Mouse (Mus musculus) activated CD4-positive, CD25-positive, alpha-beta regulatory T cell, adult 4 months (primary cell): ENCODE data around the gene Zfp358. TPM values are rescaled to one million over a fixed set of nuclear protein-coding genes. Genes with fewer than 3 reads are reported as not detected.

Experiments used
- ATAC-seq: one replicate; pipeline ENCODE4 v1.8.0; 2017
- polyA plus RNA-seq, 2 experiments: library from polyadenylated mRNA; unstranded; fragments of 100-300 nt; shearing (Covaris generic); gene quantifications; one replicate each; pipeline ENCODE4 v1.2.1; 2017

Gene Zfp358
- polyA plus RNA-seq, 2 experiments from 2014 or later = 0.97 to 1.0 TPM

DNA sequence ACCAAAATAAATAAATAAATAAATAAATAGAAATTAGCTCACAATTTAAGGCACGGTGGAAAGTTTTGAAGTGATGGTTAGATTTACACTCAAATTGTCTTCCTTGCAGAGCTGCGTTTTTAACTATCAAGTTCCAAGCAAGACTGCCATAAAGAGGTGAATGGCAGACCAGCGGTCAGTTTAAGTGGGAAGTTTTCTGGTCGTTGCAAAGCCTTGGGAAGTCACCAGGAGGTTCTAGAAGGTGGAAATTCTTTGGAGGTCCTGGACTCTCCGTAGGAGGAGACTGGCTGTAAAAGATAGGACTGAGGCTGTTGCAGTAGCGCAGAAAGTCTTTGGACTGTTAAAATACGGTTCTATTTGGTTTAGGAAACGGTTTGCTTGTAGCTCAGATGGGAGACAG, 6.8 kb downstream of the Zfp358 start:
- peak; percentile 14 for ATAC-seq

DNA sequence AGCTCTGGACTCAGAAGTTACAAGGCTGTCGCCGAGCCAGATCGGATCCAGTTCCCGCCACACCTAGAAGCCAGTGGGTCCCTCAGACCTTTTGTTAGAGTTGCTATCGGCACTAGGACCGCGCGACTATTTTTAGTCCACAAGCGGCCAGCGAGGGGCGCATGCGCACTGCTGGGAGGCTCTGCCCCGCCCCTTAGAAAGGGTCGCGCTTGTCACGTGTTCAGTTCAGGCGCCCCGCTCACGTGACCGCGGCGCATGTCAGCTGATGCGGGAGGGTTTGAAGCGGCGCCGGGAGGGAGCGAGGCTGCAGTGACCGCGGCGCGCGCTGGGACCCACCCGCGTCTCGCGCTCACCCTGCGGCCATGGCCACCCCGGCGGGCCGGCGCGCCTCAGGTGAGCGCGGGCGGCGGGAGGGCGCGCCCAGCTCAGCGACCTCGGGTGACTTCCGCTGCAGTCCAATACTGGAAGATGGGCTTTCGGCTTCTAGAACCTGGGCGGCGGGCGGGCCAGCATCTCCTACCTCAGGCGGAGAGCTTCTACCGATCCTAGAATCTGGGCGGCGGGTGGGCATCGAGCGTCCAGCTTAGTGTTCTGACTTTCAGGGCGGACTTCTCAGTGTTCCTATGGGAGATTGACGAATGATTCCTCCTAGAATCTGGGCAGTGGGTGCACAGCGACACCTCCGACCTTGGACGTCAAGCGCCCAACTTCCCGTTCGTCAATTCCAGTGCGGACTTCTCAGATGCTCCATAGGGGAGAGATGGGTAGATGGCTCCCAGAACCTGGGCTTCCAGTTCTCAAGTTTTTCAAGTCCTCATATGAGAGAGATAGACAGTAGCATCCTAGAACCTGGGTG, 7.5 kb downstream of the Zfp358 start, which contains the start of gene Mcoln1:
TSS of gene Mcoln1 (plus strand) at position 223 of the 856 bp plus-strand sequence.
- peak; percentile 86 for ATAC-seq

DNA sequence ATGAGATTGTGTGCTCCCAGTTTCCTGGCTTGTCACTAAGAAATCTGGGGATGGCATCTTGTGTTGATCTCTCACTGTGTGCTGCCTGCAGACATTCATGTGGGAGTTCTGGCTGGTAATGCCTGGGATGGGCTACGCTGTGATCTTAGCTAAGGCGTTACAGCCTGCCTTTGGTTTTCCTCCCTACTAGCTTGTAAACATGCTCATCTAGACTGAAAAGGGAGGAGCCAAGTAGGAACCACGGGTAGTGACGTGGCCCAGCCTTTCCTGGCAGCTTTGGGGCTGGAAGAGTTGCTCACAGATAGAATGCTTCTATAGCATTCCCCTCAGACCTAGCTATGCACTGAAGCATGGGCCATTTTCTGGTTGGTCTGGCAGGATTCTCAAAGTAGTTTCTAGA, 9.3 kb downstream of the Zfp358 start:
- no peak for ATAC-seq

DNA sequence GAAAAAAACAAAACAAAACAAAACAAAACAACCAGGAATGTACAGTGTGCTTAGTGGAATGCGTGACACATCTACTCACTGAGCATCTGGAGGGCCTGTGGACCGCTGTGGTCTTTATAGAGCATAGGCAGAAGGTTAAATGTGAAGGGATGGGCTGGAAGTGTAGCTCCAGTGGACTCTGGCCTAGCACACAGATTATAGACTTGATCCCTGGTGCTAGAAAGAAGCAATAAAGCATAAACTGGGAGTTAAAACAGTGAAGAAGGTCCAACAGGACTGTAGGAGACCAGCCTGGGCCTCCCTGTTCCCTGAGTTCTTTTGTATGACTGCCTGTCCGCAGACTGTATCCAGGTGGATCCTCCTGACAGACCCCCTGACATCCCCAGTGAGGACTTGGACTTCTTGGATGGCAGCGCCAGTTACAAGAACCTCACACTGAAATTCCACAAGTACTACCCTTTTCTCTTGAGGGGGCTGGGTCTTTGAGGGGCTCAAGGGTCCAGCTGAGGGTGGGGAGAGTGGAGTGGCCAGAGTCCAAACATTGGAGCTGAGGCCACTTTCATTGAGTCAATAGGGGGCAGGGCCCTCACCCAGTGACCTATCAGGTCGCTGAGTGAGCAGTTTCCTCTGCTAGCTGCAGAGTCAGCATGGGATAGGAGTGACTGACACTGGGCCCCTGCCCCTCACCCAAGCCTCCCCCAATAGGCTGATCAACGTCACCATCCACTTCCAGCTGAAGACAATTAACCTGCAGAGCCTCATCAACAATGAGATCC, 15.2 kb downstream of the Zfp358 start:
- no peak for ATAC-seq

DNA sequence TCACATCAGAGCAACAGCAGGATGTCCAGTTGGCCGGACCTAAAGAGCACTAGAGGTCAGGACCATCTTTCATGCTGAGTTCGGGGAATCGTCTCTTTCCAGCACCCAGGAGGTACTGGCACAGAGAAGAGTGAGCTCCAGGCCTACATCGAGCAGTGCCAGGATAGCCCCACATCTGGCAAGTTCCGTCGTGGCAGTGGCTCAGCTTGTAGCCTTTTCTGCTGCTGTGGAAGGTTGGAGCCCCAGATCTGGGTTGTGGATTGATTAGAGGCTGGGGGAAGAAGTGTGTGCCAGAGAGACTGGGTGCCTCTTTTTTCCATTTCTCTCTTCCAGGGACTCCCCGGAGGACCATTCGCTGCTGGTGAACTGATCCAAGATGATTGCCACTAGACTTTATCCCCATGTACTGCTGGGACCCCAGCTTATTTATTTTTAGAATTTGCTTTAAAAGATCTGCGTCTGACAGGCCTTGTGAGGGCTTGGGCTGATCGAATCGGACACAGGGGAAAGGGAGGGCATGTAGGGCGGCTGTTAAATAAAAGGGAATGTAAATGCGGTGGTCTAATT, 21.8 kb downstream of the Zfp358 start:
- no peak for ATAC-seq

DNA sequence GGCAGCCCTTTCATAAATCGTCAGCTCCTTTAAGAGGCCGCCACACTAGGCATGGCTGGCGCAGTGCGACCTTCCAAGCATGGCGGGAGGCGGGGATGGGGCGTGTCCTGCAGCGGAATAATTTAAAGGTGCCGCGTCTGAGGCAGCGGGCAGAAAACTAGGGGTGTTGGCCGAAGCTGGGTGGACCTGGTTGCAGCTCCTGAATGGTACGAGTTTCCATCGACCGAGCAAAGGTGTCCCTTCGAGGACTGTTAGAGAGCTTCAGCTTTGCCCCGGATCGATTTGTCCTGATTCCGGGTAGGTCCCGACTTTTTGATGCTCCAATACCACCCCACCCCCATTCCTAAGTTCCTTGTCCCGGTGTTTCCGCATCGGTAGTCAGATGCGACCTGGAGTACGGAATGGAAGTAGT, 22.3 kb downstream of the Zfp358 start, which contains the start of gene Pnpla6:
TSS of gene Pnpla6 (plus strand) at position 125 of the 412 bp plus-strand sequence.
- ATAC-seq = peak; percentile 65

DNA sequence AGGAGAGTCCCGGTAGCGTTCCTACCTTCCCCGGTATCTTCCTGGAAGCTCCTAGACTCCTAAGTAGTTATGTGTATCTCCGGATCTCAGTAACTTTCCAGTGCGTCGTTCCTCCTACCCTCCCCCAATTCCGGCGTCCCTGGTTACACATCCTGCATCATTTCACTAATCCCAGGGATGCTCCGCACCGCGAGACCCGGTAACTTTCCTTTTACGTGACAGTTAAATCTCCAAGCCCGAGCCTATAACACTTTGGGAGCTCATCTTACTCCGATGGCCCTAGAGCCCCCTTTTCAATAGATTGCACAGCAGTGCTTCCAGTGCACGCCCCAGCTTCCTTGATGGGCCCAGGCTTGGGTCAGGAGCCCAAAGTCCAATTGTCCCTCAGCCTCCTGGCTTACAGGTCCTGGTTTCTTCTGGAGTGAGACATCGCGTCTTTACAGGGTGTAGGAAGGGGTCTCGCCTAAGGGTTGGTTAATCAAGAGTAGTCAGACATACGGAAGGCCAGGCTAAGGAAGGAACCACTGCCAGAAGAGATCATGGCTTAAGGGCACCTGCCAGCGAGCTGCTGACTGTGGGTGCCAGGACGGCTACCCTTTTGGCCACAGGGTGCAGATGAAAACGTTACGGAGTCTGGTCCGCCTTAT, 23.0 kb downstream of the Zfp358 start:
- peak; percentile 26 for ATAC-seq

DNA sequence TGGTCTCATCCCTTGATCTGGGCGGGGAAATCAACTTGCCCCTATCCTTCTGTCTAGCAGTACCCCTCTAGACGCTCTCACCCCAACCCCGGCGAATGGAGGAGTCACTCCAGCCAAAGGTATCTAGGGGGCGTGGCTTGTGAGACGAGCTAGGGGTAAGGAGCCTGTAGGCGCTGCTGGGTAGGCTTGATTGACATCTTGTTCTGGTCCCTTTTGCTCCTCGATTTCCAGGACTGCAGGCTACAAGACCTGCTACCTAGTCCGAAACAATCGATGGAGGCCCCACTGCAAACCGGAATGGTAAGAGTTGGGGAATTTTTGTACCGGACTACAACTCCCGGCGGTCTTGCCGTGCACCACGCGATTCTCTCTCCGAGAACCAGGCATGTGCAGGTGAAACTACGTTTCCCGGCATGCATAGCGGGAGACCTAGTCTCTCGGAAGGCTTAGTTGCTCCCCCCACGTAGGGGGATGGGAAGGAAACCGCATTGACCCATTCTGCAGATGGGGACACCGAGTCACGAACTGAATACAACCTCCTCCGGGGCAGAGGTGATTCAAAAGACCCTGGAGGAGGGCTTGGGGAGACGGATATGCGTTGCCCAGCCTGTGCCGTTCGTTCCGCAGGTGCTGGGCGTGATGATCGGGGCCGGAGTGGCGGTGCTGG, 23.6 kb downstream of the Zfp358 start:
- peak; percentile 86 for ATAC-seq

DNA sequence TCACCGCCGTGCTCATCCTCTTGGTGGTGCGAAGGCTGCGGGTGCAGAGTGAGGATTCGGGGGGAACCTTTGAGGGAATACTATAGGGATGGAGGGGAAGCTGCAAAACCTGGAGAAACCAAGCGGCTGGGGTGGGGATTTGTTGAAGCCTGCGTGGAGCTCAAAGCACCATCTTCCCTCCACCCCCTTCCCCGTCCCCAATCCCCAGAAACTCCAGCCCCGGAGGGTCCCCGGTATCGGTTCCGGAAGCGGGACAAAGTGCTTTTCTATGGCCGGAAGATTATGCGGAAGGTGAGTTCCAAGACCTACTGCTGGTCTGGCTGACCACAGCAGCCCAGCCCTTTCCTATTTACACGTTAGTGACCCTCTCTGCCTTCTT, 24.2 kb downstream of the Zfp358 start:
- no peak for ATAC-seq

DNA sequence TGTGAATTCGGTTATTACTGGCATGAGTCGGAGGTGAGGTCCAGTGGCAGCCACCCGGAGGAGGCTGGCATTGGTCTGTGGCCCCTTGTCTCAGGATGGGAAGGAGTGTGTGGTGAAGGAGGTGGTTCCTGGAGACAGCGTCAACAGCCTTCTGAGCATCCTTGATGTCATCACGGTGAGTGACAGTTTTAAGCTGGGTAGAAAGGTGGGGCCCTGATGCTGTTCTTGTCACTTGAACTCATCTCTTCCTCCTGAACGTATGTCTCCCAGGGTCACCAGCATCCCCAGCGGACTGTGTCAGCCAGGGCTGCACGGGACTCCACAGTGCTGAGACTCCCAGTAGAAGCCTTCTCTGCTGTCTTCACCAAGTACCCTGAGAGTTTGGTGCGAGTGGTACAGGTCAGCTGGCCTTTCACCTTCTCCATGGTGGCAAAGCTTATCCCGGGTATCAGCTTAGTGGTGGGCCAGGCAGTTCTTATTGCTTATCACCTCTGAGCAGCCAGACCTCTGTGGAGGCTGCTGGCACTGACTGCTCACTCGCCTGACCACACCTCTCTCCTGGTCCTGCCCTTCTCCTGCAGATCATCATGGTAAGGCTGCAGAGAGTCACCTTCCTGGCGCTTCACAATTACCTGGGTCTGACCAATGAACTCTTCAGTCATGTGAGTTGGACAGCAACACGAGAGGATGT, 29.2 kb downstream of the Zfp358 start:
- ATAC-seq = no peak

DNA sequence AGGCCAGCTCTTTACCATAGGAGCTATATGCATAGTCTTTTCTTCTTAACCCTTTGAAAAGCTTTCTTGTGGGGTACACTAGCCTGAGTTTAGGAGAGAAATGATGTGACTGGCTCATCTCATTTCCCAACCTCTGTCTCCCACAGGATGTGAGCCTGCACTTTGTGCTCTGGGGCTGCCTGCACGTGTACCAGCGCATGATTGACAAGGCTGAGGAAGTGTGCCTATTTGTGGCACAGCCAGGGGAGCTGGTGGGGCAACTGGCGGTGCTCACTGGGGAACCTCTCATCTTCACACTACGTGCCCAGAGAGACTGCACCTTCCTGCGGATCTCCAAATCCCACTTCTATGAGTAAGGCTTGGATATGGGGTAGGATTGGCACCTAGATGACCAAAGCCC, 37.9 kb downstream of the Zfp358 start:
- ATAC-seq = no peak

DNA sequence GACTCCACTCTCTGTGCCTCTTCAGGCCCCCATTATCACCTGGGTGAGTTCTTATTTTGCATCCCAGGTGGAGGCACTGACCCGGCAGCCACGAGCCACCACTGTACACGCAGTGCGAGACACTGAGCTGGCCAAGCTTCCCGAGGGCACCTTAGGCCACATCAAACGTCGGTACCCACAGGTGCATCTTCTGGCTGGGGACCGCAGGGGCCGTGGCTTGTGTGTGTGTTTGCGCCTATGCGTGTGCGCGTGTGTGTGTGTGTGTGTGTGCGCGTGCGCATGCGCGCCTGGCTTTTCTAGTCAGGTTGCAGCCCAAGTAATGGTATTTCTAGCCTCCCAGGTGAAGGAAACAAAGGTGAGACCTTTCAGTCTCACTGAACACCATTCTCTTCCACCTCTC, 39.0 kb downstream of the Zfp358 start:
- ATAC-seq = no peak

DNA sequence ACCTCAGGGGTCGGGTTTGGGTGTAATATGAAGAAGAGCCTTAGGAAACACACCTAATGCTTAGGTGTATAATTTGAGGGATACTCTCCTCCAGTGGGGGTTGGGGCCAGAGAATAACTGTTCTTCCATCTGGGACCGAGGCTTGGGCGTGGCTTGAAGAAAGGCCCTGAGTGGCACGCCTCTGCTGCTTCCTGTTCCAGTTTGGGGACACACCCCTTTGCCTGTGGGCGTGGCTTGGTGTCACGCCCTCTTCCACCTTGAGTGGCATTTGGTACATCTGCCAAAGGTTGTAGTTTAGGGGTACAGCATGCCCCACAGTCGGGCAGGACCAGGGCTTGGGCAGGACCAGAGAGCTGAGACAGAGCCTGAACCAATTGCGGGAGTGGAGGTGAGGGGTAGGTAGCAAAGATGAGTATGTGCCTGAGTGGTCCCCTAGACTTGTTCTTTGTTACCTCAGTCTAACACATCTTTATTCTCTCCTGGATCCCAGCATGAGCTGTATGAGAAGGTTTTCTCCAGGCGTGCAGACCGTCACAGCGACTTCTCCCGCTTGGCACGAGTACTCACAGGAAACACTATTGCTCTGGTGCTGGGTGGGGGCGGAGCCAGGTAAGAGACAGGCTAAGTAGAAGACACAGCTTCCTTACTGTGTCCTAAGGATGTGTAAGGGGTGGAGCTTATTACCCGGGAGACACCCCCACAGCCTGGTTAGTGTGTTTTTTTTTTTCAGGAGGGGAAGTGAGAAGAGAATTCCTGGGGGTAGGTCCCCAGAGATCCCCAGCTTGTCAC, 43.3 kb downstream of the Zfp358 start:
- ATAC-seq = no peak

DNA sequence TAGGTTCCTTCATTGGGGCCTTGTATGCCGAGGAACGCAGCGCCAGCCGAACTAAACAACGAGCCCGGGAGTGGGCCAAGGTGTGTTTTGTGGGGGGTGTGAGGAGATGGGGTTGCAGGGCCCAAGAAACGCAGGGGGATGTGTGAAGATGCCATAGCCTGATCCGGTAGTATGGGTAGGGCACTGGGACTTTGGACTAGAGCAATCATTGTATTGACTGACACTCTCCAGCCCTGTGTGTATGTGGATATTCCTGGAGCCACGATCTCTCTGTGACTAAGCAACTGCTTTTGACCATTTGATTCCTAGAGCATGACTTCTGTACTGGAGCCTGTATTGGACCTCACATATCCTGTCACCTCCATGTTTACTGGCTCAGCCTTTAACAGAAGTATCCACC, 44.0 kb downstream of the Zfp358 start:
- no peak for ATAC-seq

DNA sequence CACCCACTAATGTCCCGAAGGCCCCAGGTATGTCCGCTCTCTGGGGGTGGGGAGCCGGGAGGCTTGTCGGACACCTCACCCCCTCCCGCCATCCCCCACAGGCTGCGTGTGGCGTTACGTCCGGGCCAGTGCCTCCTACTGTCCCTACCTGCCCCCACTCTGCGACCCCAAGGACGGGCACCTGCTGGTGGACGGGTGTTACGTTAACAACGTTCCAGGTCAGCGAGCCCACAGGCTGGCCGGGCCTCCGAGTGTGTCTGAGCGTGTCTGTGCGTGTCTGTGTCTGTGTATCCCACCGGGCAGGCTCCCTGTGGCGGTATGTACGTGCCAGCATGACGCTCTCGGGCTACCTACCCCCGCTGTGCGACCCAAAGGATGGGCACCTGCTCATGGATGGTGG, 44.7 kb downstream of the Zfp358 start:
- no peak for ATAC-seq

DNA sequence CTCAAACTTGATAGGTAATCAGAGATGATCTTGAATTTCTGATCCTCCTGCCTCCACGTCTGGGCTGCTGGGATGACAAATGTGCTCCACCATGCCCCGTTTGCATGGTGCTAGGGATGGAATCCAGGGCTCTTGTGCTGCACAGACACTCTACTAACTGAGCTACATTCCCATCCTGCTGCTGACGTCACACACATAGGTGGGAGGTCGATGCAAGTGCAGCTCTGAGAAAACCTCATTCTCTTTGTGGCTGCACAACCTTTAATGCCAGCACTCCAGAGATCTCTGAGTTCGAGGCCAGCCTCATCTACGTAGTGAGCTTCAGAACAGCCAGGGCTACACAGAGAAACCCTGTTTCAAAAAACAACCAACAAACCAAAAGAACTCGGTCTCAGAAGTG, 46.2 kb downstream of the Zfp358 start:
- ATAC-seq = no peak

DNA sequence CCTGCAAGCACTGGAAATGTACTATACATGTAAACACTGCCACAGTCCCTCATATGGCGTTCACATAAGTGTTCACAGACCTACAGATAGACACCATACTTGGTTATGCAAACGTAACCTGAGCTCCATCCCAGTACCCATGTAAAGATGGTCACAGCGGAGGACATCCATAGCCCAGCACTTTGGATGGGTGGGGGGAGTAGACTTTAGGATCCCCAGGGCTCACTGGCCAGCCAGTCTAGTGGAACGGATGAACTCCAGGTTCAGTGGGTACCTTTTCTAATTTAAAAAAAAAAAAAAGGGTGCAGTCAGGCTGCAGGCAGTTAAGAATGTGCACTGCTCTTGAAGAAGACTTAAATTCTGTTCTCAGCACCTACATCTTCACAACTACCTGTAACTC, 47.1 kb downstream of the Zfp358 start:
- ATAC-seq = no peak

DNA sequence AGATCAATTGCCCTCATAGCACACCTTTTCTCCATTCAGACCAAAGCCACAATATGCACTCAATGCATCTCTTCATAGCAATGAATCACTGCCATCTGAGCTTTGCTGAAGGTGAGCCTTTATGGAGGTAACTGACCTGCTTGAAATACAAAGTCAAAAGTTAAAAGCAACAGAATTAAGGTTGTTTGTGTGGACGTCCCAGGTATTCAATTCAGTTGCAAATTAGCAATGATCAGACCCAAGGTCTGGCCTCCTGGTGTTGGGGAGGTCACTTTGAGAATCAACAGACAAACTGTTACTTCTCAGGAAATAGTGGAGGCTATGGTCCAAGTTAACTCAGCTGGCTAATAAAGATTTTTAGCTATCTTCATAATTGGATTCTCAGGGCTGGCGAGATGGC, 53.6 kb downstream of the Zfp358 start:
- no peak for ATAC-seq
